8 mouse cellular contexts compared by ENCODE assay signal in the genomic region with DNA sequence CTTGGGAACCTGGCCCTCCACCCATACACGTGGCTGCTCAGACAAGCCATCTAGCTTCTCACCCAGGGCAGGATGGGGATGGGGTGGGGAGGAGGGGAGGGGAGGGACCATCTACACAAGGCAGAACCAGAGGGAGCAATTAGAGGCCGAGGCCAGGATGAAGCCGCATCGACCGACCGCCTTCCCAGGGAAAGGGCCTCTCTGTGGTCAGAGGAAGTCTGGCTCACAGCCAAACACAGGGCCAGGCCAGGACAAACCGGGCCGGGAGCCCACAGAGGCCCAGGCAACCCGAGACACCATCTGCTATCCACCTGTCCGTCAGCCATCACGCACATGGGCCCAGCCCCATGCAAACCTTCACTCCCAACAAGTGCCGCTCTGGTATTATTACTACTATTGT. TPM values are rescaled to one million over a fixed set of nuclear protein-coding genes. Genes with fewer than 3 reads are reported as not detected.
DNase-seq lines count a peak whose midpoint lies in the region; ATAC-seq lines count a peak whose summit lies in the region.

No protein-coding gene starts in this region.

- H3K9me3 ChIP-seq in embryonic facial prominence, embryonic 11.5 days (replicated peaks; ENCODE audit: control insufficient read depth, low read length): no peaks in the 10 kb centered on the region
- H3K9me3 ChIP-seq in stomach, embryonic 14.5 days (ENCODE audit: control insufficient read depth, low read depth, low read length): no peaks in the 10 kb centered on the region

- no peak overlapping the region for H3K9ac ChIP-seq in embryonic facial prominence, embryonic 11.5 days (replicated peaks; ENCODE audit: low read length)
- H3K9ac ChIP-seq in stomach, embryonic 14.5 days (replicated peaks; ENCODE audit: low read depth, low read length): no peak overlapping the region

- H3K4me1 ChIP-seq in embryonic facial prominence, embryonic 11.5 days (ENCODE audit: control insufficient read depth, insufficient read depth, low read length): peaks cover 50% of the 10 kb centered on the region
- peaks cover 71% of the 10 kb centered on the region for H3K4me1 ChIP-seq in stomach, embryonic 14.5 days (ENCODE audit: control insufficient read depth, insufficient read depth, low read length)

- H3K4me2 ChIP-seq in embryonic facial prominence, embryonic 11.5 days (ENCODE audit: low read depth, low read length): peak overlapping the region; percentile 38; the same call in 1 of the 2 replicates
- peak overlapping the region; percentile 33 for H3K4me2 ChIP-seq in stomach, embryonic 14.5 days (replicated peaks; ENCODE audit: low read depth, low read length)

- WGBS in embryonic facial prominence, embryonic 11.5 days: 5% methylated on average over 12 of the region's 12 CpGs
- WGBS in stomach, embryonic 14.5 days: 7% methylated on average over 12 of the region's 12 CpGs

- no peaks in the 10 kb centered on the region for H3K36me3 ChIP-seq in embryonic facial prominence, embryonic 11.5 days (replicated peaks; ENCODE audit: control insufficient read depth, insufficient read depth, low read depth, low read length)
- no peaks in the 10 kb centered on the region for H3K36me3 ChIP-seq in stomach, embryonic 14.5 days (ENCODE audit: control insufficient read depth, insufficient read depth, low read length)

- DNase-seq in 3T3-L1 (ENCODE audit: low read depth, low spot score): peak; percentile 98
- peak; percentile 55 for DNase-seq in ZHBTc4 (ENCODE audit: low read depth, low spot score)
- DNase-seq in embryonic facial prominence, embryonic 11.5 days (ENCODE audit: low spot score): peak; percentile 82
- DNase-seq in heart, adult 9 months (ENCODE audit: low spot score in 2 of 2): peak; percentile 84 to 89
- peak; percentile 80 to 83 for DNase-seq in kidney, adult 8-10 months
- DNase-seq in lung, postnatal 10 days: peak; percentile 88
- DNase-seq in frontal cortex, postnatal 14 days (ENCODE audit: low spot score in 2 of 2): no peak

- no peak overlapping the region for H3K4me3 ChIP-seq in embryonic facial prominence, embryonic 11.5 days (ENCODE audit: low read depth, low read length)
- H3K4me3 ChIP-seq in stomach, embryonic 14.5 days (ENCODE audit: low read depth, low read length): no peak overlapping the region

- peak; percentile 81 for ATAC-seq in embryonic facial prominence, embryonic 11.5 days (replicated peaks; ENCODE audit: insufficient number of reproducible peaks, low FRiP score, low TSS enrichment, low read depth)
- ATAC-seq in stomach, embryonic 14.5 days (ENCODE audit: insufficient number of reproducible peaks, insufficient read depth, low FRiP score, low read depth): peak; percentile 73

- no peaks in the 10 kb centered on the region for H3K27me3 ChIP-seq in embryonic facial prominence, embryonic 11.5 days (ENCODE audit: control insufficient read depth, insufficient read depth, low read length)
- H3K27me3 ChIP-seq in stomach, embryonic 14.5 days (ENCODE audit: control insufficient read depth, insufficient read depth, low read length): no peaks in the 10 kb centered on the region

- H3K27ac ChIP-seq in embryonic facial prominence, embryonic 11.5 days (replicated peaks; ENCODE audit: low read depth, low read length): peak overlapping the region; percentile 74
- H3K27ac ChIP-seq in stomach, embryonic 14.5 days (ENCODE audit: low read length): peak overlapping the region; percentile 78; the same call in 1 of the 2 replicates

RNA-seq across cellular contexts. Expression of a gene that starts 19.7 kb away (rescaled TPM):
- polyA plus RNA-seq in embryonic facial prominence, embryonic 11.5 days (2014; fragmentation: Nextera tagmentation; extraction: Ambion mirVana): 12.4 and 15.0 TPM in 2 replicates
- polyA plus RNA-seq in stomach, embryonic 14.5 days (2014; fragmentation: Nextera tagmentation; extraction: Ambion mirVana): 32.7 and 33.4 TPM in 2 replicates

Comparison
In these comparisons a context has a peak if more than half of its experiments do, and no peak if none do; other contexts are left out.
1. DNase-seq: peak in 3T3-L1 (single experiment), ZHBTc4 (single experiment), embryonic facial prominence, embryonic 11.5 days (single experiment), heart, adult 9 months (2 of 2), kidney, adult 8-10 months (2 of 2) and lung, postnatal 10 days (single experiment); none in frontal cortex, postnatal 14 days (0 of 2).